Mouse (Mus musculus) E14TG2a.4 (cell line): ENCODE results near the gene Pidd1.

Experiments
- H3K27me3 ChIP-seq: 2 replicates; pipeline ENCODE4 v1.6.1; 2014; ENCODE audit warnings: low read length, control low read depth; ENCODE audit not compliant: insufficient read depth
- H3K36me3 ChIP-seq: 2 replicates; pipeline ENCODE4 v1.6.1; 2014; ENCODE audit warnings: low read length, control low read depth; ENCODE audit not compliant: insufficient read depth
- H3K4me1 ChIP-seq: replicated peaks from 2 replicates; pipeline ENCODE4 v1.6.1; 2014; ENCODE audit warnings: low read depth, low read length, control low read depth
- H3K4me3 ChIP-seq: replicated peaks from 2 replicates; pipeline ENCODE4 v1.5.1; 2014; ENCODE audit warnings: mild to moderate bottlenecking, low read length
- H3K9me3 ChIP-seq: 2 replicates; pipeline ENCODE4 v1.6.1; 2014; ENCODE audit warnings: low read length, control low read depth
- CTCF ChIP-seq: conservative IDR thresholded peaks from 2 replicates; pipeline ENCODE4 v1.5.1; 2014; ENCODE audit warnings: low read length
- NANOG ChIP-seq: IDR thresholded peaks from 2 replicates; pipeline ENCODE4 v1.6.1; 2014; ENCODE audit warnings: borderline replicate concordance, low read length, mixed read lengths
- POU5F1 ChIP-seq: IDR thresholded peaks from 2 replicates; pipeline ENCODE4 v1.6.1; 2014; ENCODE audit warnings: low read length, borderline replicate concordance

Pidd1 gene

GRCm38 (mm10) chr7:141475011-141475804 lies 31.4 kb upstream of the Pidd1 start, which contains the start of the genes Polr2l and Tspan4:
TSS of gene Polr2l (minus strand) at chr7:141475132.
TSS of gene Tspan4 (plus strand) at chr7:141475240.
- no peaks in the 10 kb centered on the region for H3K9me3 ChIP-seq
- H3K4me1 ChIP-seq = peaks cover 69% of the 10 kb centered on the region
- H3K27me3 ChIP-seq = peaks cover 19% of the 10 kb centered on the region
- H3K4me3 ChIP-seq = peak within 1 kb of the TSS; percentile 96
- peaks cover 36% of the 10 kb centered on the region for H3K36me3 ChIP-seq
- TF ChIP-seq NANOG (no peak), CTCF (no peak), POU5F1 (no peak)

GRCm38 (mm10) chr7:141474160-141474559 lies 30.3 kb upstream of the Pidd1 start:
- Histone ChIP-seq H3K9me3 (no peaks in the 10 kb centered on the region), H3K36me3 (peaks cover 46% of the 10 kb centered on the region), H3K27me3 (peaks cover 15% of the 10 kb centered on the region), H3K4me1 (peaks cover 79% of the 10 kb centered on the region), H3K4me3 (peak overlapping the region; percentile 96)
- TF ChIP-seq NANOG = no peak
- no peak for TF ChIP-seq POU5F1
- TF ChIP-seq CTCF = no peak

- no peaks in the 10 kb centered on the region for H3K9me3 ChIP-seq
- H3K4me3 ChIP-seq = 0 out of 2 replicates have a peak overlapping the region, but pooled peaks have one; percentile 96
- H3K36me3 ChIP-seq = peaks cover 49% of the 10 kb centered on the region
- TF ChIP-seq POU5F1 (no peak), CTCF (no peak), NANOG (no peak)
- H3K4me1 ChIP-seq = peaks cover 85% of the 10 kb centered on the region
- H3K27me3 ChIP-seq = peaks cover 14% of the 10 kb centered on the region
Observed at GRCm38 (mm10) chr7:141472763-141473162, 28.9 kb upstream of the Pidd1 start.

- Histone ChIP-seq H3K9me3 (no peaks in the 10 kb centered on the region), H3K36me3 (peaks cover 49% of the 10 kb centered on the region), H3K4me3 (no peak overlapping the region), H3K4me1 (peaks cover 84% of the 10 kb centered on the region), H3K27me3 (peaks cover 10% of the 10 kb centered on the region)
- TF ChIP-seq NANOG (no peak), CTCF (no peak), POU5F1 (no peak)
Observed at GRCm38 (mm10) chr7:141472226-141472625, 28.4 kb upstream of the Pidd1 start.

- H3K36me3 ChIP-seq = peaks cover 49% of the 10 kb centered on the region
- no peaks in the 10 kb centered on the region for H3K9me3 ChIP-seq
- H3K4me1 ChIP-seq = peaks cover 83% of the 10 kb centered on the region
- peaks cover 9% of the 10 kb centered on the region for H3K27me3 ChIP-seq
- no peak for TF ChIP-seq CTCF
- no peak for TF ChIP-seq POU5F1
- no peak for TF ChIP-seq NANOG
- no peak overlapping the region for H3K4me3 ChIP-seq
Observed at GRCm38 (mm10) chr7:141471236-141471635, 27.4 kb upstream of the Pidd1 start.

- H3K4me1 ChIP-seq = peaks cover 83% of the 10 kb centered on the region
- TF ChIP-seq POU5F1 = no peak
- TF ChIP-seq NANOG = no peak
- peak overlapping the region; percentile 93 for H3K4me3 ChIP-seq
- H3K36me3 ChIP-seq = peaks cover 49% of the 10 kb centered on the region
- H3K27me3 ChIP-seq = peaks cover 10% of the 10 kb centered on the region
- H3K9me3 ChIP-seq = no peaks in the 10 kb centered on the region
Observed at GRCm38 (mm10) chr7:141470637-141470944, 26.8 kb upstream of the Pidd1 start.

GRCm38 (mm10) chr7:141469901-141470636 lies 26.2 kb upstream of the Pidd1 start:
- H3K36me3 ChIP-seq = peaks cover 49% of the 10 kb centered on the region
- H3K4me1 ChIP-seq = peaks cover 88% of the 10 kb centered on the region
- no peaks in the 10 kb centered on the region for H3K9me3 ChIP-seq
- TF ChIP-seq CTCF (no peak), POU5F1 (no peak), NANOG (no peak)
- peaks cover 14% of the 10 kb centered on the region for H3K27me3 ChIP-seq
- peak overlapping the region; percentile 93 for H3K4me3 ChIP-seq

GRCm38 (mm10) chr7:141469352-141469751 lies 25.5 kb upstream of the Pidd1 start:
- Histone ChIP-seq H3K4me3 (peak overlapping the region; percentile 93), H3K36me3 (peaks cover 49% of the 10 kb centered on the region), H3K9me3 (no peaks in the 10 kb centered on the region), H3K4me1 (peaks cover 95% of the 10 kb centered on the region), H3K27me3 (peaks cover 21% of the 10 kb centered on the region)
- TF ChIP-seq NANOG (no peak), CTCF (no peak), POU5F1 (no peak)
